Comparison of ENCODE assay signal across 11 mouse cellular contexts in genomic region chr11:50403367-50404014, GRCm38 (mm10). TPM values are rescaled to one million over a fixed set of nuclear protein-coding genes. Genes with fewer than 3 reads are reported as not detected.
A peak's percentile ranks its signal among the peaks of the same experiment; 100 is the strongest.
DNase-seq lines count a peak whose midpoint lies in the region; ATAC-seq and TF ChIP-seq lines count a peak whose summit lies in the region.
"Had no signal": no experiment of that assay in that cellular context is flagged by ENCODE, and none has a peak within 500 bp of the region (broad histone marks: within the 10 kb centered on the region; RNA-seq: fewer than 3 reads in every experiment).

No protein-coding gene starts in this region.

- TF ChIP-seq CTCF in gastrocnemius, adult 2 months (IDR thresholded peaks at IDR 0.05), result no peak

- WGBS in heart, embryonic 14.5 days, result 25% methylated on average over 10 of the region's 10 CpGs

- H3K4me2 ChIP-seq in heart, embryonic 14.5 days (ENCODE audit: low read length), result peak overlapping the region; percentile 31
- H3K4me2 ChIP-seq: liver, embryonic 11.5 days; neural tube, embryonic 13.5 days had no signal

- H3K9me3 ChIP-seq in heart, embryonic 14.5 days (ENCODE audit: control insufficient read depth, low read length), result no peaks in the 10 kb centered on the region
- H3K9me3 ChIP-seq: neural tube, embryonic 13.5 days had no signal

- peak; percentile 61 for DNase-seq in gastrocnemius, adult 2 months
- no peak for DNase-seq in gastrocnemius, postnatal 36 days
- DNase-seq in right cerebral cortex, postnatal 4 days, result peak; percentile 35
- DNase-seq in right cerebral cortex, postnatal 36 days (ENCODE audit: low spot score in 2 of 2), result no peak
- DNase-seq in T-cell, adult 2 months (ENCODE audit: low spot score), result no peak
- no peak for DNase-seq in spleen, postnatal 10 days (ENCODE audit: low spot score in 2 of 2)
- no peak for DNase-seq in spleen, postnatal 4 days (ENCODE audit: low spot score in 2 of 2)

- no peaks in the 10 kb centered on the region for H3K27me3 ChIP-seq in heart, embryonic 14.5 days (ENCODE audit: control insufficient read depth, insufficient read depth, low read length)
- H3K27me3 ChIP-seq: neural tube, embryonic 13.5 days had no signal

- H3K9ac ChIP-seq in heart, embryonic 14.5 days (ENCODE audit: low read length), result peak overlapping the region; percentile 14; the same call in 1 of the 2 replicates
- H3K9ac ChIP-seq: neural tube, embryonic 13.5 days had no signal

- intact Hi-C loops in gastrocnemius, adult 2 months (cut with DNase I), result no loop called here
- intact Hi-C loops in gastrocnemius, postnatal 36 days (cut with DNase I), result no loop called here

- H3K36me3 ChIP-seq in heart, embryonic 14.5 days (ENCODE audit: control insufficient read depth, insufficient read depth, low read length), result peaks cover 74% of the 10 kb centered on the region

- peaks cover 13 to 15% of the 10 kb centered on the region in 2 experiments for H3K4me1 ChIP-seq in heart, embryonic 14.5 days (ENCODE audit: control insufficient read depth in 2 of 2, insufficient read depth in 2 of 2, low read length in 2 of 2)
- H3K4me1 ChIP-seq: neural tube, embryonic 13.5 days had no signal

- H3K27ac ChIP-seq in gastrocnemius, adult 2 months, result 0 out of 2 replicates have a peak overlapping the region, but pooled peaks have one; percentile 12
- H3K27ac ChIP-seq in heart, embryonic 14.5 days (replicated peaks in 1 of 2; ENCODE audit: control insufficient read depth in 1 of 2, insufficient read depth in 1 of 2, low read depth in 2 of 2, low read length in 2 of 2), result peak overlapping the region; percentile 72 to 86
- H3K27ac ChIP-seq: neural tube, embryonic 13.5 days had no signal

- peak; percentile 59 for ATAC-seq in heart, embryonic 14.5 days (ENCODE audit: insufficient number of reproducible peaks, insufficient read depth, low FRiP score, low read depth)

- no peak overlapping the region for H3K4me3 ChIP-seq in gastrocnemius, adult 2 months
- H3K4me3 ChIP-seq in heart, embryonic 14.5 days (ENCODE audit: control insufficient read depth in 1 of 2, insufficient read depth in 1 of 2, low read depth in 1 of 2, low read length in 2 of 2), result no peak overlapping the region
- H3K4me3 ChIP-seq: neural tube, embryonic 13.5 days had no signal

RNA-seq across cellular contexts. Expression of gene Hnrnph1, which starts 26.7 kb away (rescaled TPM):
- total RNA-seq in gastrocnemius, adult 2 months (2021), result 100 to 1,000 TPM; 109 to 114 TPM
- total RNA-seq in gastrocnemius, postnatal 36 days (2021), result 10 to 100 TPM; 73.4 to 85.8 TPM
- 226 and 241 TPM in 2 replicates for polyA plus RNA-seq in heart, embryonic 14.5 days (2014; fragmentation: Nextera tagmentation; extraction: Ambion mirVana)

RNA-seq across cellular contexts. Expression of gene Rufy1, which starts 27.4 kb away (rescaled TPM):
- total RNA-seq in gastrocnemius, adult 2 months (2021), result 10 to 100 TPM; 24.3 to 27.0 TPM
- 10 to 100 TPM; 19.5 to 21.6 TPM for total RNA-seq in gastrocnemius, postnatal 36 days (2021)
- polyA plus RNA-seq in heart, embryonic 14.5 days (2014; fragmentation: Nextera tagmentation; extraction: Ambion mirVana), result 27.1 and 28.6 TPM in 2 replicates

RNA-seq across cellular contexts. Expression of gene Cby3, which starts 49.2 kb away (rescaled TPM):
- not detected for total RNA-seq in gastrocnemius, adult 2 months (2021)
- total RNA-seq in gastrocnemius, postnatal 36 days (2021), result not detected
- polyA plus RNA-seq in heart, embryonic 14.5 days (2014; fragmentation: Nextera tagmentation; extraction: Ambion mirVana), result 0.31 TPM in 1 of 2 replicates, not detected in the other
- polyA plus RNA-seq: C2C12; liver, embryonic 11.5 days had no signal

Comparison
In these comparisons a context has a peak if more than half of its experiments do, and no peak if none do; other contexts are left out.
1. DNase-seq: peak in gastrocnemius, adult 2 months (single experiment) and right cerebral cortex, postnatal 4 days (single experiment); none in gastrocnemius, postnatal 36 days (0 of 2), right cerebral cortex, postnatal 36 days (0 of 2), T-cell, adult 2 months (single experiment), spleen, postnatal 10 days (0 of 2) and spleen, postnatal 4 days (0 of 2).